Mouse (Mus musculus) bone marrow, adult 2 months (tissue): ENCODE measurements around the gene Cxcl9. TPM values are rescaled to one million over a fixed set of nuclear protein-coding genes. Genes with fewer than 3 reads are reported as not detected.

Experiments used
- H3K27ac ChIP-seq: fragments of 200-500 bp; 2 replicates; pipeline ENCODE4 v1.5.1; 2012; ENCODE audit warnings: low read depth, mild to moderate bottlenecking, control low read depth, inconsistent platforms, low read length; ENCODE audit not compliant: control insufficient read depth, poor library complexity, insufficient read depth
- H3K4me1 ChIP-seq: fragments of 200-500 bp; 2 replicates; pipeline ENCODE4 v1.6.1; 2011; ENCODE audit warnings: low read length; ENCODE audit not compliant: control insufficient read depth, insufficient read depth
- H3K4me3 ChIP-seq: fragments of 200-500 bp; replicated peaks from 2 replicates; pipeline ENCODE3; 2011; ENCODE audit warnings: mild to moderate bottlenecking, low read depth, low read length, control low read depth; ENCODE audit not compliant: control insufficient read depth
- CTCF ChIP-seq: fragments of 200-500 bp; IDR thresholded peaks from 2 replicates; pipeline ENCODE4 v1.5.1; 2011; ENCODE audit warnings: low read length, control low read depth; ENCODE audit not compliant: control insufficient read depth, insufficient read depth
- POLR2A ChIP-seq: fragments of 200-500 bp; IDR thresholded peaks from 2 replicates; pipeline ENCODE4 v1.6.1; 2011; ENCODE audit warnings: low read depth, mild to moderate bottlenecking, control low read depth, low read length, borderline replicate concordance; ENCODE audit not compliant: control insufficient read depth
- WGBS: fragments of 180-500 bp; shearing (Covaris S2); methylation state at CpG from one replicate; pipeline ENCODE4 v1.1.7; 2018; 5-methylcytosine and 5-hydroxymethylcytosine counted together
- polyA plus RNA-seq: library from polyadenylated mRNA; stranded (reverse); fragments of >200 nt; gene quantifications from 2 replicates; pipeline ENCODE4 v1.2.4, GENCODE M21; 2011; ENCODE audit warnings: low replicate concordance; ENCODE audit not compliant: missing spikeins, insufficient read depth, insufficient read length

The Cxcl9 gene
- polyA plus RNA-seq, 1 experiment, result 1.7 TPM

DNA sequence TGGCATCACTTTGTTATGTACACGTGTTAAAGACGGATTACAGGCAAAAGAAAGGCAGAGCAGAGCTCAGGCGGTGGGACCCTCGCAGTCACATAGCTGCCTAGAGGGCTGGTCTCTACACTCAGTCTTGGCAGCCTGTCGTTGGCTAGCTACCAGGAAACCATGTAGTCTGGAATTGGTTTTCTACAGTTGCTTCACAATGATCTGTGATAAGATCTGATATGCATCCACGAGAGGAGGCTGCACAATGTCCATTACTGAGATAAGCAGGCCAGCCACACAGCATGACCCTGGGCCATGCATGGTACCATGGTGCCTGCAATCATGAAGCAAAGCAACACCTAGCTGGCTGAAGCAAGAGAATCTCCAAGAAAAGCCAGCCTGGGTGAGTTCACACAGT is 40.0 kb downstream of the Cxcl9 start:
- 75% methylated on average over 6 of the region's 6 CpGs for WGBS
- H3K4me3 ChIP-seq, result no peak overlapping the region
- H3K27ac ChIP-seq, result no peak overlapping the region
- H3K4me1 ChIP-seq, result peaks cover 2% of the 10 kb centered on the region; the same call in 1 of the 2 replicates
- no peak for TF ChIP-seq POLR2A
- TF ChIP-seq CTCF, result no peak

DNA sequence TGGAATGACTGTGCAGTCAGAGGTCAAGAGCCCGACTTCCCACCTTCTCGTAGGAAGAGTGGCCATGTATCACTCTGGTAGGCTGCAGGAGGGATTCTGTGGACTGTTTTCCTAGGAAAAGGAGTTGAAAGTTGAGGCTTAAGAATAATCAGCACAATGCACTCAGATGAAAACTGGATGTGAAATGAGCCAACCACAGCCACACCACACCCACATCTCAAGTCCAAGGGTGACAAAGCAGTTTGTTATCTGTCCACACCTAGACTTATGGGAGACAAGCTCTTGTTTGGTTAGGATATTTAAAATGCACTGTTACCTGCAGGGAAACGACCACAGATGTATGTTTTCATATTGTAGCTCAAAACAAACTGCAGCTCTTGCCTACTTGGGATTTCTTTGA is 44.8 kb downstream of the Cxcl9 start:
- Histone ChIP-seq H3K4me1 (peaks cover 7% of the 10 kb centered on the region), H3K4me3 (no peak overlapping the region), H3K27ac (no peak overlapping the region)
- TF ChIP-seq POLR2A (no peak), CTCF (no peak)
- WGBS, result 39% methylated on average over 3 of the region's 3 CpGs

DNA sequence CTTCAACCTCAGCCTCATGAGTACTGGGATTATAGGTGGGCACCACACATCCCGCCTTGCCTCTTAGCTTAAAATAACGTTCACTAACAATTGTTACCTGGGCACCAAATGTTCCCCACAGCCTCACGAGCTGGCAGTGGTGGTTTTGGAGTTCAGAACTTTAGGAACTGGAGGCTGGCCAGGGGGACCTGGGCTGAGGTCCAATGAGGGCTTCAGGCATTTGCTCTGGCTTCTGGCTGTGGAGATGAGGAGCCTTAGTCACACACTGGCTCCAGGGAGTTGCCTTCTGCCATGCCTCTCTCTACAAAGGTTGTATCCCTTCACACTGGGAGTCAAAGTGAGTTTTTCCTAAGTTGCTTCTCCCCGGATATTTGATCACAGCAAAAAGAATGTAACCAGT is 45.3 kb downstream of the Cxcl9 start:
- WGBS, result 57% methylated on average over 4 of the region's 4 CpGs
- TF ChIP-seq CTCF (no peak), POLR2A (no peak)
- H3K4me3 ChIP-seq, result no peak overlapping the region
- H3K4me1 ChIP-seq, result peaks cover 7% of the 10 kb centered on the region
- no peak overlapping the region for H3K27ac ChIP-seq

DNA sequence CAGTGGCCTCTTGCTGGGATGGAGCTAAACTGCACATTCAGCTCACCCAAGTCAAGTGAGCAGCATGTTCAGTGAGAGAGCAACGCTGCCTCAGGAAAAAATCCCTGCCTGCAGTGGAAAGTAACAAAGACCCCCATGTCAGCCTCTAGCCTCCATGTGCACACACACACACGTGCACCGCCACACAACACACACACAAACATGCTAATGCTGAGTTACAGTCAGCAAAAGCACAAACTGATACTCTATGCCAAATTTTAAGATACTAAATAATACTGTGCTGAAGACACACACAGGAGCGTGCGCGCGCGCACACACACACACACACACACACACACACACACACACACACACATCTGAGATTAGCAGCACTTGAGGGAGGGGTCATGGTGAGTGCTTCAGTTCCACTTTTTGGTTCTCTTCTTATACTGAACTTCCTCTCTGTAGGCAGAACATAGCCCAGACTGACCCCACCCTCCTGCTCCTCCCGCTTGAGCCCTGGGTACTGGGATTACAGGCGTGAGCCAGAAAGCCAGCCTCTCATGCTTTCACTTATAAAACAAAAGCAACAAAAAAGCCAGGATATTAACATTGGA is 48.8 kb downstream of the Cxcl9 start:
- H3K27ac ChIP-seq, result peak overlapping the region; percentile 51; the same call in 1 of the 2 replicates
- H3K4me3 ChIP-seq, result peak overlapping the region; percentile 27
- TF ChIP-seq CTCF (no peak), POLR2A (no peak)
- peaks cover 7% of the 10 kb centered on the region for H3K4me1 ChIP-seq
- WGBS, result 9% methylated on average over 10 of the region's 10 CpGs

DNA sequence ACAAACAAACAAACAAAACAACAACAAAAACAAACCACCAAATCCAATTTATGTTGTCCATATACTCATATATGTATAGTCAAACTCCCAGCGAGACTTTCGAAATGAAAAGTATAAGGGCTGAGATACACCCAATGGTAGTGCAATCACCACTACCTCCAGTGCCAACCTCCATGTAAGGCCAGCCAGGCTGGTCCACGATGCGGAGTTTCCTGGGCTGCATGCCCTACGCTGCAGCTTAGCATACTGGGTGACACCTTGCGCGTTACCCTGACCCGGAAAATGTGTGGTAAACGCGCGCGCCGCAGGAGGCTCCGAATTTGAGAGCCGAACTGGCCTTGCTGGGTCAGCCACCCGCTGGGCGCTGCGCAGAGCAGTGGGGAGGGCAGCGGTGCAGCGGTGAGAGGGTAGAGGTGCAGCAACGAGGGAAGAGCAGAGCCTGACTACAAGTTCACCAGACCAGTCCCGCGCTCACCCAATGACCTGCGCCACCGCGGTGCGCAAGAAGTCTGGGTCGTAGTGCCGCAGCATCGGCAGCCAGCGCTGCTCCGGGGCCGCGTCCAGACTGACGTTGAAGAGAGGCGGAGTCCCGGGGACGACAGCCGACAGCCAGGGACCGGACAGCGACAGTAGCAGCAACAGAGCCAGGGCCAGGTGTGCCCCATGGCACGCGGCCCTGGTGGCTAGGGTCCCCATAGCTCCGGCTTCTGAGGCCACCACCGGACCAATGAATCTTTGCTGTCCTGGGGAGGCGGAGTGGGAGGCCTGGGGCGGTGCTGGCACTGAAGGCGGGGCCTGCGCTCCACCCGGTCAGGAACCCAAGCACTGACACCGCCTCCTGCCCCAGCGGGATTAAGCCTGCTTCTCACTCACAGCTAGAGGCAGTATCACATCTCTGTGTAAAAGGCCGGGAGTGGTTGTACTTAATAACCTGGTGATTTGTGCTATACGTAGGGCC is 50.2 kb downstream of the Cxcl9 start, which contains the start of gene Naaa:
Gene Naaa, minus strand, starts transcription at position 734 of the 958 bp plus-strand sequence.
- Histone ChIP-seq H3K4me3 (peak within 1 kb of the TSS; percentile 77), H3K27ac (peak within 1 kb of the TSS; percentile 88), H3K4me1 (peaks cover 5% of the 10 kb centered on the region)
- 1% methylated on average over 54 of the region's 54 CpGs for WGBS
- TF ChIP-seq CTCF, result peak; percentile 46; the same call in 1 of the 2 replicates
- TF ChIP-seq POLR2A, result peak; percentile 84; the same call in 1 of the 2 replicates

Other genes starting within 250 kb of the Cxcl9 start
- gene G3bp2, start 244.4 kb downstream of the Cxcl9 start, polyA plus RNA-seq, result 22.7 and 46.8 TPM in 2 replicates
- 16.3 and 23.1 TPM in 2 replicates for gene Uso1, start 190.1 kb downstream of the Cxcl9 start, polyA plus RNA-seq
- gene U90926, start 112.7 kb downstream of the Cxcl9 start, polyA plus RNA-seq, result not detected in 2 replicates
- gene Ppef2, start 71.8 kb downstream of the Cxcl9 start, polyA plus RNA-seq, result not detected in 2 replicates
- gene Naaa, start 49.9 kb downstream of the Cxcl9 start, polyA plus RNA-seq, result 5.6 and 6.6 TPM in 2 replicates
- 8.9 and 14.1 TPM in 2 replicates for gene Sdad1, start 17.6 kb downstream of the Cxcl9 start, polyA plus RNA-seq
- 2.4 TPM in 1 of 2 replicates, not detected in the other for gene Art3, start 3.7 kb upstream of the Cxcl9 start, polyA plus RNA-seq
- gene Cxcl10, start 20.8 kb upstream of the Cxcl9 start, polyA plus RNA-seq, result 1.2 and 4.0 TPM in 2 replicates
- 7.8 and 19.4 TPM in 2 replicates for gene Nup54, start 107.1 kb upstream of the Cxcl9 start, polyA plus RNA-seq
- gene Scarb2, start 178.8 kb upstream of the Cxcl9 start, polyA plus RNA-seq, result 6.8 and 16.7 TPM in 2 replicates
- gene Fam47e, start 227.0 kb upstream of the Cxcl9 start, polyA plus RNA-seq, result not detected in 2 replicates